Mouse (Mus musculus) adrenal gland, postnatal 0 days (tissue): ENCODE results near the gene Rhot1. TPM values are rescaled to one million over a fixed set of nuclear protein-coding genes. Genes with fewer than 3 reads are reported as not detected.

ENCODE experiments used
- polyA plus RNA-seq: library from polyadenylated mRNA; unstranded; fragments of >200 nt; fragmentation: Nextera tagmentation; extraction: Ambion mirVana; gene quantifications from 2 replicates; pipeline ENCODE4 v1.2.1, GENCODE M21; 2015

Gene Rhot1
- polyA plus RNA-seq = 31.3 and 52.9 TPM in 2 replicates

DNA sequence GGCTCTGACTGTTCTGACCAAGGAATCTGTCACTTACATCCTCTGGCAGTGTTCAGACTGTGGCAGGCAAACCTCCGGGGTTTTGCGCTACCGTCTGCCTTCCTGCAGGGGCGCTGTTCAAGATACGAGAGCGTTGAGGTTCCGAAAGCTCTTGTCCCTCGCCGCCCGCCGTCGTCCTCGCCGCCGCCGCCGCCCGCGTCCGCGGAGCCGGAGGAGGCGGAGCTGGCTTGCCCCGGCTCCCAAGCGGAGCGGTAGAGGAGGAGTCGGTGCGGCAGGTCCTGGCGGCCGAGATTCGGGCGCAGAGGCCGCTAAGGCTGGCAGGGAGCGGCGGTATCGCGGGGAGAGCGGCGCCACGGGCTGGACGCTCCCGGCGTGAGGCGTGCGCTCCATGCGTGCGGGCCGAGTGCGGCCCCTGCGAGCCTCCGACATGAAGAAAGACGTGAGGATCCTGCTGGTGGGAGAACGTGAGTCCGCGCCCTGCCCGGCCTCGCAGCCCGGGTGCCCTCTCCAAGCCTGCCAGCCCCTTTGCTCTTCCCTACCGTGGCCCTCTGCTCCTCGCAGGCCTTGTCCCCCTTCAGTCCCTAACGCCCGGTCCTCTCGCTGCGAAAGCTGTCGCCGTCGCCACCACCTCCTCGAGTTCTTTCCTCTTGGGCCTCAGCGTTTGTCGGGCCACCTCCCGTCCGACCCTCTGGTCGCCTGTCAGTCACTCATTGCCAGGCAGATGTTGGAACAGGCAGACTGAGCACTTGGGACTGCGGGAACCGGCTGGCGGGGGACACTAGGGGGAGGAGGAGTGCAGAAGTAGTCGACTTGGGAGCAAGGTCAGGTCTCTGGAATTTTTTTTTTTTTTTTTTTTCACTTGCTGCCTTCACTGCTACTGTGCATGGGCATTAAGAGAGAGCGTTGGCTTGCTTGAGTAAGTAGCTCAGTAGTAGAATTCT is at the start of gene Rhot1:
TSS of gene Rhot1 (plus strand) at position 160 of the 941 bp plus-strand sequence.

DNA sequence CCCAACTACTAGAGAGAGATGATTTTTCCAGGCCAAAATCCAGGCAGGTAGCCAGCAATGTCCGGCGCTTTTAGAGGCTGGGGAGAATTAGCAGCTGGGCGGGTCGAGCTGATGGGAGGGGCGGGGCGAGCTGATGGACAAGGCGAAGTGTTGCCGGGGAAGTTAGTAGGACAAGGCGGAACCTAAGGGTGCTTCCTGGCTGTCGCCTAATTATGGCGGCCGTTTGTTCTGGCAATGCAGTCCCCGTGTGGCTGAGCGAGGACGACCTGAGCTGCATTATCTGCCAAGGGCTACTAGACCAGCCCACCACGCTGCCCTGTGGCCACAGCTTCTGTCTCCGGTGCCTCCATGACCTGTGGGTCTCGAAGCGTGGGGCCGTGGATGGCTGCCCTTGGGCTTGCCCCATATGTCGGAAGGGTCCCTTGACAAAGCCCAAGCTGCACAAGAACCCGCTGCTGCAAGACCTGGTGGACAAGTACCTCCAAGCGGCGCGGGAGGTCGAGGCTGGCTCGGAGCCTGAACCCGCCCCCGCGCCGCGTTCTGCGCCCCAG is 25.0 kb upstream of the Rhot1 start, which contains the start of gene Rnf135:
TSS of gene Rnf135 (plus strand) at position 147 of the 551 bp plus-strand sequence.

DNA sequence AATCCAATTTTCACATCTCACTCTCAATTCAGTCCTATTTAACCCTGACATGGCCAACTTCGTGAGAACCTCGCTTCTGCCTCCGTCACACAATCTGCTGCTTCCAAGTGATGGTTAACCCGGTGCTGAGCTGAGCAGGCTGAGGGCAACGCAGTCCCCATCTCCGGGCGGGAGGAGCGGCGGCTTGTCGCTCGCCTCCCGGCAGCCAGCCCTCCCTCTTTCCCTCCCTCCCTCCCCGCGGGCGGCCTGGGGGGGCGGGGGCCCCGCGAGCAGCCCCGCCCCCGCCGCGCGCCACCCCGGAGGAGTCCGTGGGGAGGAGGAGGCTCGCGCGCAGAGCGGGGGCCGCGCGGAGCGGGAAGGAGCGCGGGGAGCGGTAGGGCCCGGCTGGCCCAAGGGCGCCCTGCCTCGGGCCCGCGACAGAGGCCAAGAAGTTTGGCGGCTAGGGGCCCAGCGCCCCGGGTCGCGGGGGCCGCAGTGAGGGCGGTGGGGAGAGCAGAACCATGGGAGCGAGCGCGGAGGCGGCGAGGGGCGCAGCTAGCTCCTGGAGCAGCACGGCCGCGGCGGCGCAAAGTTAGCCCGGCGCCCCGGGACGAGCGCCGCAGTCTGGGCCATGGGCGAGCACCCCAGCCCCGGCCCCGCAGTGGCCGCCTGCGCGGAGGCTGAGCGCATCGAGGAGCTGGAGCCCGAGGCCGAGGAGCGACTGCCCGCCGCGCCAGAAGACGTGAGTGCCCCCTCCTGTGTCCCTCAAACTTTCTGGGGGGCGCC is 91.9 kb downstream of the Rhot1 start, which contains the start of gene Rhbdl3:
TSS of gene Rhbdl3 (plus strand) at position 362 of the 765 bp plus-strand sequence.

Other genes with a start within 250 kb of the Rhot1 start
- gene Utp6, start 246.6 kb upstream of the Rhot1 start, polyA plus RNA-seq = 20.1 and 33.0 TPM in 2 replicates
- gene Suz12, start 215.9 kb upstream of the Rhot1 start, polyA plus RNA-seq = 10.6 and 14.7 TPM in 2 replicates
- gene Crlf3, start 128.0 kb upstream of the Rhot1 start, polyA plus RNA-seq = 22.4 and 23.9 TPM in 2 replicates
- gene Atad5, start 119.6 kb upstream of the Rhot1 start, polyA plus RNA-seq = 2.5 and 3.8 TPM in 2 replicates
- 38.8 and 53.8 TPM in 2 replicates for gene Tefm, start 66.8 kb upstream of the Rhot1 start, polyA plus RNA-seq
- 2.5 and 5.5 TPM in 2 replicates for gene Adap2, start 54.9 kb upstream of the Rhot1 start, polyA plus RNA-seq
- gene Rnf135, start 25.2 kb upstream of the Rhot1 start, polyA plus RNA-seq = 10.3 and 17.5 TPM in 2 replicates
- gene Rhbdl3, start 91.9 kb downstream of the Rhot1 start, polyA plus RNA-seq = 2.1 and 2.5 TPM in 2 replicates
- gene 5730455P16Rik, start 169.0 kb downstream of the Rhot1 start, polyA plus RNA-seq = 17.4 and 20.5 TPM in 2 replicates
- 121 and 155 TPM in 2 replicates for gene Zfp207, start 174.3 kb downstream of the Rhot1 start, polyA plus RNA-seq
- gene Psmd11, start 219.6 kb downstream of the Rhot1 start, polyA plus RNA-seq = 129 and 200 TPM in 2 replicates